Mouse (Mus musculus) heart, embryonic 14.5 days (tissue): ENCODE measurements at regions not wholly inside any gene's neighbourhood (a gene's known extent, or its start where the extent isn't known, plus 50 kb on each side); places are given as distances from the start of the nearest gene placed in this dataset.

Source experiments
- ATAC-seq: fragments of 200-750 bp; cut with Nextera tagmentation; 2 replicates; pipeline ENCODE4 v1.8.0; 2017; ENCODE audit warnings: low read depth, moderate TSS enrichment; ENCODE audit not compliant: insufficient number of reproducible peaks, insufficient read depth, low FRiP score
- H3K27ac ChIP-seq, 2 experiments: fragments of 200-500 bp in 1 of 2; fragments of 300-500 bp in 1 of 2; sonication (generic) in 1 of 2; replicated peaks in 1 of 2; 2 replicates each; pipeline ENCODE4 v1.5.1; 2012 to 2014; ENCODE audit warnings: low read depth in 2 of 2, low read length in 2 of 2, control low read depth in 1 of 2, mild to moderate bottlenecking in 1 of 2, mixed read lengths in 1 of 2; ENCODE audit not compliant: control insufficient read depth in 1 of 2, insufficient read depth in 1 of 2
- H3K27me3 ChIP-seq: fragments of 300-500 bp; sonication (generic); 2 replicates; pipeline ENCODE4 v1.6.1; 2014; ENCODE audit warnings: mild to moderate bottlenecking, low read length, control low read depth; ENCODE audit not compliant: control insufficient read depth, insufficient read depth
- H3K36me3 ChIP-seq: fragments of 300-500 bp; sonication (generic); 2 replicates; pipeline ENCODE4 v1.6.1; 2014; ENCODE audit warnings: mild to moderate bottlenecking, control low read depth, low read length, mixed read lengths; ENCODE audit not compliant: control insufficient read depth, insufficient read depth
- H3K4me1 ChIP-seq, 2 experiments: fragments of 200-500 bp in 1 of 2; fragments of 300-500 bp in 1 of 2; sonication (generic) in 1 of 2; 2 replicates each; pipeline ENCODE4 v1.6.1; 2012 to 2014; ENCODE audit warnings: low read length in 2 of 2, control low read depth in 1 of 2, mixed read lengths in 1 of 2; ENCODE audit not compliant: control insufficient read depth in 2 of 2, insufficient read depth in 2 of 2
- H3K4me2 ChIP-seq: fragments of 300-500 bp; sonication (generic); 2 replicates; pipeline ENCODE4 v1.6.1; 2014; ENCODE audit warnings: mild to moderate bottlenecking, low read length
- H3K4me3 ChIP-seq, 2 experiments: fragments of 200-500 bp in 1 of 2; fragments of 300-500 bp in 1 of 2; sonication (generic) in 1 of 2; 2 replicates each; pipeline ENCODE4 v1.5.1; 2012 to 2014; ENCODE audit warnings: low read length in 2 of 2, mild to moderate bottlenecking in 2 of 2, control low read depth in 1 of 2, low read depth in 1 of 2, moderate library complexity in 1 of 2; ENCODE audit not compliant: control insufficient read depth in 1 of 2, insufficient read depth in 1 of 2
- H3K9ac ChIP-seq: fragments of 300-500 bp; sonication (generic); 2 replicates; pipeline ENCODE4 v1.6.1; 2014; ENCODE audit warnings: mild to moderate bottlenecking, low read length
- H3K9me3 ChIP-seq: fragments of 300-500 bp; sonication (generic); 2 replicates; pipeline ENCODE4 v1.6.1; 2016; ENCODE audit warnings: low read length, control low read depth; ENCODE audit not compliant: control insufficient read depth
- WGBS: fragments of 180-500 bp; shearing (Covaris S2); extraction: QIAGEN DNeasy Blood & Tissue Kit; methylation state at CpG from one replicate; pipeline ENCODE4 v1.1.7; 2014; 5-methylcytosine and 5-hydroxymethylcytosine counted together

- Histone ChIP-seq H3K27me3 (no peaks in the 10 kb centered on the region), H3K27ac (no peak overlapping the region), H3K36me3 (no peaks in the 10 kb centered on the region), H3K4me2 (no peak overlapping the region), H3K9ac (no peak overlapping the region), H3K4me3 (no peak overlapping the region), H3K9me3 (0 out of 2 replicates have a peak, but pooled peaks cover 2% of the 10 kb centered on the region), H3K4me1 (no peaks in the 10 kb centered on the region)
- WGBS: 57% methylated on average over 9 of the region's 9 CpGs
- no peak for ATAC-seq
These were observed 250.2 kb upstream of the Dio3 start for GRCm38 (mm10) chr12:110028646-110029045.

GRCm38 (mm10) chr12:110031326-110031725, 247.5 kb upstream of the Dio3 start:
- Histone ChIP-seq H3K4me1 (no peaks in the 10 kb centered on the region), H3K9me3 (0 out of 2 replicates have a peak, but pooled peaks cover 2% of the 10 kb centered on the region), H3K9ac (no peak overlapping the region), H3K27me3 (no peaks in the 10 kb centered on the region), H3K4me2 (no peak overlapping the region), H3K36me3 (no peaks in the 10 kb centered on the region), H3K27ac (no peak overlapping the region), H3K4me3 (no peak overlapping the region)
- ATAC-seq: no peak
- WGBS: 55% methylated on average over 6 of the region's 6 CpGs

- Histone ChIP-seq H3K27ac (no peak overlapping the region), H3K27me3 (no peaks in the 10 kb centered on the region), H3K4me1 (no peaks in the 10 kb centered on the region), H3K4me3 (no peak overlapping the region), H3K4me2 (no peak overlapping the region), H3K36me3 (no peaks in the 10 kb centered on the region), H3K9ac (no peak overlapping the region), H3K9me3 (0 out of 2 replicates have a peak, but pooled peaks cover 2% of the 10 kb centered on the region)
- 69% methylated on average over 8 of the region's 8 CpGs for WGBS
- no peak for ATAC-seq
These were observed 243.7 kb upstream of the Dio3 start for GRCm38 (mm10) chr12:110035171-110035570.

- ATAC-seq: no peak
- H3K9me3 ChIP-seq: no peaks in the 10 kb centered on the region
- H3K4me2 ChIP-seq: no peak overlapping the region
- H3K9ac ChIP-seq: no peak overlapping the region
- WGBS: 50% methylated on average over 15 of the region's 15 CpGs
- no peak overlapping the region for H3K4me3 ChIP-seq
- H3K4me1 ChIP-seq: no peaks in the 10 kb centered on the region; a peak in 1 of 4 replicates
- H3K27ac ChIP-seq: no peak overlapping the region
- no peaks in the 10 kb centered on the region for H3K27me3 ChIP-seq
- H3K36me3 ChIP-seq: no peaks in the 10 kb centered on the region
These were observed 238.2 kb upstream of the Dio3 start for GRCm38 (mm10) chr12:110040682-110041081.

- no peak for ATAC-seq
- Histone ChIP-seq H3K9ac (no peak overlapping the region), H3K4me3 (no peak overlapping the region), H3K36me3 (no peaks in the 10 kb centered on the region), H3K4me2 (no peak overlapping the region), H3K27ac (no peak overlapping the region), H3K9me3 (no peaks in the 10 kb centered on the region), H3K4me1 (no peaks in the 10 kb centered on the region; a peak in 1 of 4 replicates), H3K27me3 (no peaks in the 10 kb centered on the region)
- 42% methylated on average over 3 of the region's 3 CpGs for WGBS
These were observed 237.1 kb upstream of the Dio3 start for GRCm38 (mm10) chr12:110041782-110042181.

- H3K27ac ChIP-seq: no peak overlapping the region
- H3K4me3 ChIP-seq: no peak overlapping the region
- H3K27me3 ChIP-seq: 0 out of 2 replicates have a peak, but pooled peaks cover 2% of the 10 kb centered on the region
- H3K36me3 ChIP-seq: no peaks in the 10 kb centered on the region
- H3K9ac ChIP-seq: no peak overlapping the region
- no peak overlapping the region for H3K4me2 ChIP-seq
- ATAC-seq: no peak
- no peaks in the 10 kb centered on the region; a peak in 1 of 4 replicates for H3K4me1 ChIP-seq
- no peaks in the 10 kb centered on the region for H3K9me3 ChIP-seq
- 71% methylated on average over 5 of the region's 5 CpGs for WGBS
These were observed 234.6 kb upstream of the Dio3 start for GRCm38 (mm10) chr12:110044266-110044665.

- H3K9ac ChIP-seq: no peak overlapping the region
- H3K4me1 ChIP-seq: no peaks in the 10 kb centered on the region; a peak in 1 of 4 replicates
- H3K9me3 ChIP-seq: no peaks in the 10 kb centered on the region
- 57% methylated on average over 5 of the region's 5 CpGs for WGBS
- no peak overlapping the region for H3K4me3 ChIP-seq
- H3K27me3 ChIP-seq: 0 out of 2 replicates have a peak, but pooled peaks cover 4% of the 10 kb centered on the region
- ATAC-seq: no peak
- H3K4me2 ChIP-seq: no peak overlapping the region
- H3K36me3 ChIP-seq: no peaks in the 10 kb centered on the region
- H3K27ac ChIP-seq: no peak overlapping the region
These were observed 234.1 kb upstream of the Dio3 start for GRCm38 (mm10) chr12:110044721-110045120.

GRCm38 (mm10) chr12:110045770-110046330, 233.0 kb upstream of the Dio3 start:
- no peak overlapping the region for H3K27ac ChIP-seq
- no peaks in the 10 kb centered on the region for H3K9me3 ChIP-seq
- no peak for ATAC-seq
- 0 out of 2 replicates have a peak, but pooled peaks cover 4% of the 10 kb centered on the region for H3K27me3 ChIP-seq
- no peak overlapping the region for H3K4me2 ChIP-seq
- no peak overlapping the region for H3K4me3 ChIP-seq
- no peak overlapping the region for H3K9ac ChIP-seq
- no peaks in the 10 kb centered on the region; a peak in 1 of 4 replicates for H3K4me1 ChIP-seq
- 61% methylated on average over 17 of the region's 17 CpGs for WGBS
- no peaks in the 10 kb centered on the region for H3K36me3 ChIP-seq
